Comparison of ENCODE assay signal across 14 mouse cellular contexts in genomic region chr1:159852088-159852487, GRCm38 (mm10).
DNase-seq lines count a peak whose midpoint lies in the region; ATAC-seq and TF ChIP-seq lines count a peak whose summit lies in the region.
"Had no signal": no experiment of that assay in that cellular context is flagged by ENCODE, and none has a peak within 500 bp of the region (broad histone marks: within the 10 kb centered on the region; RNA-seq: fewer than 3 reads in every experiment).

No protein-coding gene starts in this region.

- no peaks in the 10 kb centered on the region for H3K4me1 ChIP-seq in hindbrain, embryonic 15.5 days (replicated peaks)
- no peaks in the 10 kb centered on the region for H3K4me1 ChIP-seq in hindbrain, embryonic 13.5 days (replicated peaks)
- H3K4me1 ChIP-seq: heart, embryonic 12.5 days; midbrain, embryonic 15.5 days; neural tube, embryonic 13.5 days had no signal

- ATAC-seq in hindbrain, embryonic 15.5 days (ENCODE audit: low FRiP score, low read depth) = 0 out of 2 replicates have a peak, but pooled peaks have one; percentile 38
- ATAC-seq in hindbrain, embryonic 13.5 days (ENCODE audit: low FRiP score) = no peak
- ATAC-seq: liver, postnatal 0 days; midbrain, embryonic 15.5 days had no signal

- peak; percentile 14 for DNase-seq in adrenal gland, postnatal 14 days
- DNase-seq in adrenal gland, adult (ENCODE audit: inconsistent age in 2 of 2, low spot score in 1 of 2) = no peak
- peak; percentile 39 for DNase-seq in brain, embryonic 14.5 days (ENCODE audit: low read depth)
- peak; percentile 52 to 60 for DNase-seq in cerebellum, postnatal 10 days
- DNase-seq in neural tube, embryonic 10.5 days (ENCODE audit: extremely low spot score, low spot score) = no peak
- DNase-seq in embryo, embryonic 9.5 days (ENCODE audit: extremely low spot score) = no peak
- DNase-seq: kidney, adult 9 months; liver, postnatal 0 days had no signal

- H3K27me3 ChIP-seq in hindbrain, embryonic 15.5 days = no peaks in the 10 kb centered on the region
- H3K27me3 ChIP-seq in hindbrain, embryonic 13.5 days = no peaks in the 10 kb centered on the region
- H3K27me3 ChIP-seq: heart, embryonic 12.5 days; midbrain, embryonic 15.5 days; neural tube, embryonic 13.5 days had no signal

- H3K4me2 ChIP-seq in hindbrain, embryonic 15.5 days = no peak overlapping the region
- no peak overlapping the region for H3K4me2 ChIP-seq in hindbrain, embryonic 13.5 days
- H3K4me2 ChIP-seq: heart, embryonic 12.5 days; midbrain, embryonic 15.5 days; neural tube, embryonic 13.5 days had no signal

- no peak for TF ChIP-seq POLR2A in brain, embryonic 14.5 days (IDR thresholded peaks at IDR 0.05; ENCODE audit: borderline replicate concordance, extremely low read depth, insufficient read depth, insufficient read length, poor library complexity, severe bottlenecking)

- no peak overlapping the region for H3K4me3 ChIP-seq in hindbrain, embryonic 15.5 days
- H3K4me3 ChIP-seq in hindbrain, embryonic 13.5 days = no peak overlapping the region
- H3K4me3 ChIP-seq: heart, embryonic 12.5 days; left cerebral cortex, adult 2 months; midbrain, embryonic 15.5 days; neural tube, embryonic 13.5 days had no signal

- no peak overlapping the region for H3K27ac ChIP-seq in hindbrain, embryonic 15.5 days (replicated peaks)
- H3K27ac ChIP-seq in hindbrain, embryonic 13.5 days = no peak overlapping the region
- H3K27ac ChIP-seq: left cerebral cortex, adult 2 months; midbrain, embryonic 15.5 days; neural tube, embryonic 13.5 days had no signal

- no peak for TF ChIP-seq CTCF in brain, embryonic 14.5 days (IDR thresholded peaks at IDR 0.05; ENCODE audit: borderline replicate concordance, extremely low read depth, insufficient read depth, insufficient read length)

- no peaks in the 10 kb centered on the region for H3K9me3 ChIP-seq in hindbrain, embryonic 15.5 days
- H3K9me3 ChIP-seq in hindbrain, embryonic 13.5 days = no peaks in the 10 kb centered on the region
- H3K9me3 ChIP-seq: heart, embryonic 12.5 days; midbrain, embryonic 15.5 days; neural tube, embryonic 13.5 days had no signal

- no peak overlapping the region for H3K9ac ChIP-seq in hindbrain, embryonic 15.5 days
- H3K9ac ChIP-seq in hindbrain, embryonic 13.5 days = no peak overlapping the region
- H3K9ac ChIP-seq: heart, embryonic 12.5 days; liver, postnatal 0 days; midbrain, embryonic 15.5 days; neural tube, embryonic 13.5 days had no signal

- H3K36me3 ChIP-seq in hindbrain, embryonic 15.5 days = no peaks in the 10 kb centered on the region
- H3K36me3 ChIP-seq in hindbrain, embryonic 13.5 days = no peaks in the 10 kb centered on the region
- H3K36me3 ChIP-seq: heart, embryonic 12.5 days; midbrain, embryonic 15.5 days; neural tube, embryonic 13.5 days had no signal

- WGBS in hindbrain, embryonic 15.5 days = 77% methylated on average over 11 of the region's 11 CpGs
- 84% methylated on average over 11 of the region's 11 CpGs for WGBS in hindbrain, embryonic 13.5 days

Comparison
In these comparisons a context has a peak if more than half of its experiments do, and no peak if none do; other contexts are left out.
1. DNase-seq: peak in adrenal gland, postnatal 14 days (single experiment), brain, embryonic 14.5 days (single experiment) and cerebellum, postnatal 10 days (2 of 2); none in adrenal gland, adult (0 of 2), neural tube, embryonic 10.5 days (single experiment) and embryo, embryonic 9.5 days (single experiment).